Mouse (Mus musculus) olfactory bulb, adult 2 months (tissue): ENCODE data around the gene Oasl1.

ENCODE experiments used
- CTCF ChIP-seq: fragments of 200-500 bp; IDR thresholded peaks from 2 replicates; pipeline ENCODE4 v1.5.1; 2012; ENCODE audit warnings: low read depth, mild to moderate bottlenecking, low read length, moderate library complexity; ENCODE audit not compliant: insufficient read depth
- POLR2A ChIP-seq: fragments of 200-500 bp; IDR thresholded peaks from 2 replicates; pipeline ENCODE4 v1.6.1; 2012; ENCODE audit warnings: mild to moderate bottlenecking, low read depth, low read length, moderate library complexity; ENCODE audit not compliant: insufficient read depth

DNA sequence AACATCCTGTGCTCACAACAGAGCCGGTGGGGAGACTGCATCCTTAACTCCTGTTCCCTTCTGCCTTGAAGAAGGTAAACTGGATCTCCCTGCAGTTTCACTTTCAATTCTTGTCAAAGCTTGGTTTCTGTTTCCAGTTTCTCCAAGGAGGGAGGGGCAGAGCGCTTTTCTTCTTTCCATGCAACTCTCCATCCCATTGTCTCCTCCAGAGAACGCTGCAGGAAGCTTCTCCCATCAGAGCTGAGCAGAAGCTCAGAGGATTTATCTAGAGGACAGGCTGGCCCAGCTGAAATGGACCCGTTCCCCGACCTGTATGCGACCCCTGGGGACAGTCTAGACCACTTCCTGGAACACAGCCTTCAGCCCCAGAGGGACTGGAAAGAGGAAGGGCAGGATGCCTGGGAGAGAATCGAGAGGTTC is 25.7 kb upstream of the Oasl1 start:
- TF ChIP-seq POLR2A (no peak), CTCF (no peak)
